Mouse (Mus musculus): Measurements from ENCODE around the gene E030030I06Rik.
"Not testable (repeated sequence)": the region's sequence is repeated elsewhere in the genome, so short reads cannot be mapped to it uniquely, and the experiment has no call there.

The E030030I06Rik gene

GRCm38 (mm10) chr10:22149073-22149690 is at the start of gene E030030I06Rik:
E030030I06Rik (minus strand) TSS chr10:22149270.
- DNase-seq (ENCODE audit: low read depth, low spot score) = no peak

- not testable (repeated sequence) for DNase-seq (ENCODE audit: low read depth, low spot score)
Measured at GRCm38 (mm10) chr10:22191035-22191434, 42.0 kb upstream of the E030030I06Rik start.

- DNase-seq (ENCODE audit: low read depth, low spot score) = not testable (repeated sequence)
Measured at GRCm38 (mm10) chr10:22176515-22176914, 27.4 kb upstream of the E030030I06Rik start.

GRCm38 (mm10) chr10:22174190-22174487 is 25.1 kb upstream of the E030030I06Rik start:
- DNase-seq (ENCODE audit: low read depth, low spot score) = not testable (repeated sequence)

GRCm38 (mm10) chr10:22173335-22174189 is 24.5 kb upstream of the E030030I06Rik start:
- not testable (repeated sequence) for DNase-seq (ENCODE audit: low read depth, low spot score)

- DNase-seq (ENCODE audit: low read depth, low spot score) = not testable (repeated sequence)
Measured at GRCm38 (mm10) chr10:22172431-22173334, 23.6 kb upstream of the E030030I06Rik start.

- DNase-seq (ENCODE audit: low read depth, low spot score) = not testable (repeated sequence)
Measured at GRCm38 (mm10) chr10:22169116-22169515, 20.0 kb upstream of the E030030I06Rik start.

GRCm38 (mm10) chr10:22167061-22167460 is 18.0 kb upstream of the E030030I06Rik start:
- DNase-seq (ENCODE audit: low read depth, low spot score) = not testable (repeated sequence)

GRCm38 (mm10) chr10:22166025-22166424 is 17.0 kb upstream of the E030030I06Rik start:
- not testable (repeated sequence) for DNase-seq (ENCODE audit: low read depth, low spot score)

GRCm38 (mm10) chr10:22165328-22166003 is 16.4 kb upstream of the E030030I06Rik start:
- not testable (repeated sequence) for DNase-seq (ENCODE audit: low read depth, low spot score)

GRCm38 (mm10) chr10:22163705-22164583 is 14.9 kb upstream of the E030030I06Rik start:
- not testable (repeated sequence) for DNase-seq (ENCODE audit: low read depth, low spot score)

- not testable (repeated sequence) for DNase-seq (ENCODE audit: low read depth, low spot score)
Measured at GRCm38 (mm10) chr10:22163279-22163678, 14.2 kb upstream of the E030030I06Rik start.

- DNase-seq (ENCODE audit: low read depth, low spot score) = no peak
Measured at GRCm38 (mm10) chr10:22159581-22160140, 10.6 kb upstream of the E030030I06Rik start.

GRCm38 (mm10) chr10:22159131-22159561 is 10.1 kb upstream of the E030030I06Rik start:
- no peak for DNase-seq (ENCODE audit: low read depth, low spot score)

- not testable (repeated sequence) for DNase-seq (ENCODE audit: low read depth, low spot score)
Measured at GRCm38 (mm10) chr10:22158310-22158999, 9.4 kb upstream of the E030030I06Rik start, which contains the start of the genes Raet1e and H60b. Raet1e (plus strand) TSS chr10:22158569. H60b (plus strand) TSS chr10:22158586.

GRCm38 (mm10) chr10:22154871-22155799 is 6.1 kb upstream of the E030030I06Rik start:
- DNase-seq (ENCODE audit: low read depth, low spot score) = no peak

GRCm38 (mm10) chr10:22154127-22154526 is 5.1 kb upstream of the E030030I06Rik start:
- DNase-seq (ENCODE audit: low read depth, low spot score) = not testable (repeated sequence)

- DNase-seq (ENCODE audit: low read depth, low spot score) = not testable (repeated sequence)
Measured at GRCm38 (mm10) chr10:22153147-22153690, 4.1 kb upstream of the E030030I06Rik start.
